Mouse (Mus musculus) mouse embryonic stem cell (cell line): Measurements from ENCODE around the gene Srbd1.

Source experiments
- in situ Hi-C, 2 experiments: fragments of 300-500 bp; cut with MboI; formaldehyde crosslinking; loops; 1 replicate in 1 of 2; 3 replicates in 1 of 2; pipeline ENCODE4 v1.14.3; 2019 to 2020; ENCODE audit warnings: low sequenced_read_pairs in 2 of 2, low pct_unique_long_range_greater_than_20kb in 1 of 2, mixed read lengths in 1 of 2; ENCODE audit not compliant: unreplicated experiment in 1 of 2

Srbd1 gene

DNA sequence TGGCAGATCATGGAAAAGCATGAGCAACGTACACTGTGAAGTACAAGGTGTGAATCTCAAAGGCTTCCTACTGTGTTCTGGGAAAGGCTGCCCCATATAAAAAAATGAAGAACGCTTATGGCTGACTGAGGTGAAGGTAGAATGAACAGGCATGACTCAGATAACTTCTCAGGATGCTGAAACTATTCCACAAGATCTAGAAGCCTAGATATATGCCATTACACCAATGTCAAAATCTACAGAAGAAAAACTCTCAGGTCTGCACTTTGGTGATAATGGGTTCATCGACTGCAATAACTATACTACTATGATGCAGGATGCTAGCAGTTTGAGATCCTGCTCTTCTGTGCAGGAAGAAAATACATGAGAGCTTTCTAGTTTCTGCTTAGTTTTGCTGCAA is 133.1 kb downstream of the Srbd1 start:
- in situ Hi-C loops: no loop called here

- in situ Hi-C loops: no loop called here
Measured at GRCm38 (mm10) chr17:86008401-86008800, 136.6 kb downstream of the Srbd1 start.

- in situ Hi-C loops: no loop called here
Measured at GRCm38 (mm10) chr17:86002113-86002512, 142.9 kb downstream of the Srbd1 start.

- in situ Hi-C loops: no loop called here
Measured at GRCm38 (mm10) chr17:86001667-86002066, 143.3 kb downstream of the Srbd1 start.

- in situ Hi-C loops: no loop called here
Measured at GRCm38 (mm10) chr17:85995727-85996126, 149.2 kb downstream of the Srbd1 start.

GRCm38 (mm10) chr17:85995086-85995485 is 149.9 kb downstream of the Srbd1 start:
- in situ Hi-C loops: no loop called here

GRCm38 (mm10) chr17:85989058-85989769 is 155.8 kb downstream of the Srbd1 start:
- in situ Hi-C loops: no loop called here

DNA sequence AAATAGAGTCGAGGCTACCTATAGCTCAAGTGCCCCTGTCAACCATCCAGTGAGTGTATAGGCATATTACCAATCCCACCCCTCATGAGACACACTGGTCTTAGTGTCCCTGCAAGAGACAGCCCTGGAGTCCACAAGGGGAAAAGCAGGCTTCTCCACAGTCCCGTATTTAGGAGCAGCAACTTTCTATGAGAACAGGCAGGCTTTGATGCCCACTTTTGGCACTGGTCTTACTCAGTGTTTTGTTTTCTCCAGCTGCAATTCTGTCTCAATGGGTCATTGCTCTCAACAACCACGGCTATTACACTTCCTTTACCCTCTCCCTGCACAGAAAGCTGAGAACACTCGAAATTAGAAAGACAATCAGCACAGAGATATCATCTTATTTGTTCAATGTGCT is 157.4 kb downstream of the Srbd1 start:
- in situ Hi-C loops: no loop called here

DNA sequence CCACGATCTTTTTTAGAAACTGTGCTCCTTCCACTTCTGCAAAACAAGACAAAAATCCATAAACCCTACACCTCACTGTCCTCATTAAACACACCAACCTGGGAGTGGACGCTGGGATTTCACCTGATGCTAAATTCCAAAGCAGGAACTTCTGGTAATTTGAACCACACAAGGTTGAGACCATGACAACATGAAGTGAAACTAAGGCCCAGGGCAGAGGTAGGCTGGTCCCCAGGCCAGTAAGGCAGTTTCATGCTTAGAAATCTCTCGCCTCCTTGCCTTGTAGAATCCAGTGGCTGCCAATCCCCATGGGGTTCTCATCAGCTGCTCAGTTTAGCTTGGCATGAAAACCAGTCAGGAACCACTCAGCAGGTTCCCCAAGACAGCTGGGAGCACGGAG is 158.4 kb downstream of the Srbd1 start:
- in situ Hi-C loops: no loop called here

DNA sequence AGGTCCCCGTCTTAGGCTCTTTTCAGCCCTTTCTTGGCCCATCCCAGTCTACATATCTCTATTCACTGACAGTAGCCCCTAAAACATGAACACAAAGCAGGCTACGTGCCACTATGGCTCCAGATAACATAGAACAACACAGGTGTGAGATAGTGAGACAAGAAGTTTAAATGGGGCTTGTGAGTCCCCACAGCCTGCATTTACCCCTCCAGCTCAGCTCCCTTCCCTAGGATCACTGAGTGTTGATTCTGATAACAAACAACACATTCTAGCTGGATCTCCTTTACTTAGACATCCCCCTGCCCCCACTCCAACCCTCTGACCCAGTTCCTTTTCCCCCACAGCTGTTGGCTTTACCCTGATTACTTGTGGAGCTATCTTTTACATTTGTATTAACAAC is 158.8 kb downstream of the Srbd1 start:
- in situ Hi-C loops: no loop called here

- in situ Hi-C loops: no loop called here
Measured at GRCm38 (mm10) chr17:85985131-85985530, 159.8 kb downstream of the Srbd1 start.

- in situ Hi-C loops: no loop called here
Measured at GRCm38 (mm10) chr17:85982271-85982670, 162.7 kb downstream of the Srbd1 start.

DNA sequence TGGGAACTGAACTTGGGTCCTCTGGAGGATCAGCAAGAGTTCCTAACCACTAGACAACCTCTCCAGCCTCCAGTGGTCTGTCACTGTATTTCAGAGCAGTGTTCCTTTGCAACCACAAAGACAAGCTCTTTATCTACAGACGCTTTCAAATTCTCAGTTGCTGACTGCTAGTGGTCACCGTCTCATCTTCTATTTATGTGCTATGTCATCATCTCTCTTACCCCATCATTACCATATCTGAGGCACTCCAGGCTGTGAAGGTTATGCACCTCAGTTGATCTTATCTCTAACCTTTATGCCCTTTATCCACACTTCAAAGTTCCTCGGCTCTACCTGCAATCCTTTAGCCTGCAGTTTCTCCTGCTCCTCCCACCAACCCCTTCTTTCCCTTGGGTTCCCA is 163.1 kb downstream of the Srbd1 start:
- in situ Hi-C loops: no loop called here

DNA sequence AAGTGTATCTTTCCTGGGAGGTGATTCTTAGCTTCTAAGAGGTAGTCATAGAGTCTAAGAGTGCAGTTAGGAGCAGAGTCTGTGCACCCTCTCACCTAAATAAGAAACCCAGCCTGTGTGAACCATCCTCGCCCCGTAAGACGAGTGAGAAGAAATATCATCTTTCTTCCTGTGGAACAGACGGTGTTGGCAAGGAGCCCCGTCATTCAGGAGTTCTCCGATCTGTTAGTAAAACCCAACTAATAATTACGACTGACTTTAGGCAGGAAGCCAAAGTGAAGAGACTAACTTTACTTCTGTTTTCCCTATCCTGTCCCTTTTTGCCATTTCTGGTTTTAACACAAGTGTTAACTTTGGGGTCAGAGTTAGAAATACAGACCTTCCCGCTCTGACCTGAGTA is 166.1 kb downstream of the Srbd1 start:
- in situ Hi-C loops: no loop called here

GRCm38 (mm10) chr17:85975077-85975476 is 169.9 kb downstream of the Srbd1 start:
- in situ Hi-C loops: no loop called here

DNA sequence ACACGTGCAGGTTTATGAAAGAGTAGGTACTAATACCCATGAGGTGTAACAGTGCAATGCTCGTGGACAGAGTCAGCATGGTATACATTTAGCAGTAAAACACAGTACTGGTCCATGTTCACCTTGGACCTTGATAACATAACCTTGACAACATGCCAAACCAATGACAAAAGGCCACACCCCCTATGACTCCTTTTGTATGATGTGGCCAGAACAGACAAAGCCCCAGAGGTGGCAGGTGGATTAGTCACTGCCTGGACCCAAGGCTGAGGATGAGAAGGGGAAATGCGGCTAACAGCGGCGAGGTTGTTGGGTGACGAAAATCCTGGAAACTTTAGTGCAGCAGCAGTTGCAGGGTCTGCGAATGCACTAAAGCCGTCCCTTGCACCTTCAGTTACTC is 170.4 kb downstream of the Srbd1 start:
- in situ Hi-C loops: no loop called here

DNA sequence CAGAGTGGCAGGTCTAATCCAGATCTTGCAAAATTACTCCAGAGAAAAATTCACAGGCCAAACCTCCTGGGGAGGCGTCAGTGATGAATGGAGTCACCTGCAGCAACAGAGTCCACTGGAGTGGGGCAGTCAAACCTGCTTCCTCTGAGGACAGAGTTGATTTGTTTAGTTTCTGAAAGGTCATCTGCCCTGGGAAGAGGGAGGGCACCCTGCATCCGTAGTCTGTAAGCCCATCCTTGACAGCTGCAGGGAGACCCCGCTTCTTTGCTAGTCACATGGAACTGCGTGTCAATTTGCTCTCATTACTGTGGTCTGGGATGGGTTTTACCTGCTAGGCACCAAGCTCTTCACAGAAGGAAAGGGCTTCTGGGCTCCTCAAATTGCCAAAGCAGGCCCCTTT is 173.9 kb downstream of the Srbd1 start:
- in situ Hi-C loops: no loop called here

GRCm38 (mm10) chr17:85961653-85962052 is 183.3 kb downstream of the Srbd1 start:
- in situ Hi-C loops: no loop called here

DNA sequence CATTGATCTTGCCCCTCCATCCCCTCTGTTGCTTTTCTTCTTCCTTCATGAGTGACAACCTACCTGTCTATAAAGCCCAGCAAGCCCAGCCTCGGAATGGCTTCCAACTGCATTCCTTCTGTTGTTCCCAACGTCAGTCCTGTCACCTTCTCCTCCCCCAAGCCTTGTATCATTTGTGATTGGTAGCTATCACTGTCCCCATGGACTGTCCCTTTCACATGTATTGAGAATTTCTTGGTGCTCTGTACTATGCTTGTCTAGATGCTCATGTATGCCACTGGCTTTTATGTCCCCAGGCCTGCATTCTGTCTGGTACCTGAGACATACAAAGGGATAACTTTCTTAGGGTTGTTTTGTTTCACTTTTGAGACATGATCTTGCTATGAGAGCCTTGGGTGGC is 193.2 kb downstream of the Srbd1 start:
- in situ Hi-C loops: no loop called here

DNA sequence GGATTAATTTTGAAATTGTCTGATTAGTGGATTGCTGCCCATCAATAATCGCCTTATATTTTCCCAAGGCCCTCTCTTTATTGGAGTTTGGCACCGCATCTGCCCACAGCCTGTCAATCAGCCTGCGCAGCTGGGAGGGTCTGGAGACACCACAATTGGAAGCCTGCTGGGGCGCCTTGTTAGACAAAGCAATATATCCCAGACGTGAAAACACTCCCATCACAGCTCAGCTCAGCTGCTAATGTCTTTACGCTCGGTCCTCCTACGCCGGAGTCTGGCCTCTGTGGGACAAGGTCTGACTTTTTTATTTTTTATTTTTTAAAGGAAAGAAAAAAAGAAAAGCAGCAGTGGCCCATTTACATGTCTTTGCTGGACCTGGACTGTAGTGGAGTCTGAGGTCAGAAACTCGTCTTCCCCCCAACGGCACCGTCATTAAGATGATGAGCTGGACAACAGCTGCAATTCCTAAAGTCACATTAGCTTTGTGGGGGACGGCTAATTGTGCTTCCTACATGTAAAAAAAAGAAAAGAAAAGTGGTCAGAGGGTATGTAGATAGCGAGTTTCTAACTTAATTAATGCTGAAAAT is 195.0 kb downstream of the Srbd1 start:
- in situ Hi-C loops: no loop called here
